21 mouse cellular contexts compared by ENCODE assay signal in the genomic region with DNA sequence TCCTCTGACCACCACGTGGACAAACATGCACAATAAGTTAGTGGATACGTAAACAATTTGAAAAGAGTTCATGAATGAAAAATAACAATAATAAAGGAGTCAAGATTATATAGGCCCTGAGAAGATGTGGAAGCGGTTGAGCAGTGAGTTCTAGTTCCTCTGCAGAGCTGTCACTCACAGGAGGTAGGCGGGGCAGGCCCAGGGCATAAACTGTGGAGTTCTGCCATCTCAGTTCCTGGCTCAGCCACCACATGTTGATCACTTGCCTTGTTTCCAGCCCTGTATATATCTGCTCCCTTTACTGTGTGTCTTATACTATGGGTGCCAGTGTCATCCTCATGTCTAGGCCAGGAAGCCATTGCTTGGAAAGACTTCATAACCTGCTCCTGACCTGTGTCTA. TPM values are rescaled to one million over a fixed set of nuclear protein-coding genes. Genes with fewer than 3 reads are reported as not detected.
A peak's percentile ranks its signal among the peaks of the same experiment; 100 is the strongest.
DNase-seq lines count a peak whose midpoint lies in the region; ATAC-seq and TF ChIP-seq lines count a peak whose summit lies in the region.
"Had no signal": no experiment of that assay in that cellular context is flagged by ENCODE, and none has a peak within 500 bp of the region (broad histone marks: within the 10 kb centered on the region; RNA-seq: fewer than 3 reads in every experiment).

No protein-coding gene starts in this region.

- no peaks in the 10 kb centered on the region for H3K9me3 ChIP-seq in MEL (replicated peaks; ENCODE audit: insufficient read depth, low read length)
- H3K9me3 ChIP-seq: embryonic facial prominence, embryonic 15.5 days; forebrain, embryonic 10.5 days; G1E; hindbrain, embryonic 10.5 days had no signal

- TF ChIP-seq CTCF in layer of hippocampus, adult 2 months (conservative IDR thresholded peaks at IDR 0.05): no peak
- TF ChIP-seq CTCF in MEL (IDR thresholded peaks at IDR 0.05 in 2 of 3, conservative IDR thresholded peaks at IDR 0.05 in 1 of 3; ENCODE audit: control insufficient read depth in 1 of 3, insufficient read depth in 1 of 3, low read depth in 2 of 3, low read length in 3 of 3, poor library complexity in 1 of 3, severe bottlenecking in 1 of 3): no peak
- TF ChIP-seq CTCF in bone marrow macrophage, adult 2 months (IDR thresholded peaks at IDR 0.05; ENCODE audit: low read depth, low read length): no peak

- peak; percentile 35 for DNase-seq in layer of hippocampus, adult 9-11 months
- DNase-seq in layer of hippocampus, adult 2 months (ENCODE audit: low spot score in 2 of 2): no peak
- peak; percentile 31 for DNase-seq in MEL (ENCODE audit: low read depth, low spot score)
- no peak for DNase-seq in T-cell, adult 2 months (ENCODE audit: low spot score)
- DNase-seq: adrenal gland, postnatal 25 days; cerebellum, adult 2 months; cerebellum, postnatal 10 days; embryo, embryonic 11 days; gastrocnemius, adult 2 months had no signal

- no peaks in the 10 kb centered on the region for H3K79me2 ChIP-seq in MEL (ENCODE audit: control insufficient read depth, insufficient read depth, low read length, poor library complexity)

- no peak overlapping the region for H3K4me3 ChIP-seq in layer of hippocampus, adult 2 months
- no peak overlapping the region for H3K4me3 ChIP-seq in MEL (ENCODE audit: control insufficient read depth in 1 of 2, insufficient read depth in 1 of 2, low read depth in 2 of 2, low read length in 2 of 2)
- H3K4me3 ChIP-seq in bone marrow macrophage, adult 2 months (ENCODE audit: insufficient read depth, low read length): no peak overlapping the region
- H3K4me3 ChIP-seq: embryonic facial prominence, embryonic 15.5 days; erythroblast, embryonic 14.5 days; forebrain, embryonic 10.5 days; gastrocnemius, adult 2 months; heart, adult 2 months; heart, embryonic 12.5 days; hindbrain, embryonic 10.5 days had no signal

- no peak for TF ChIP-seq RAD21 in MEL (IDR thresholded peaks at IDR 0.05; ENCODE audit: low read depth, low read length)

- H3K27ac ChIP-seq in layer of hippocampus, adult 2 months: no peak overlapping the region
- no peak overlapping the region for H3K27ac ChIP-seq in MEL (ENCODE audit: control insufficient read depth, low read depth, low read length)
- H3K27ac ChIP-seq in bone marrow macrophage, adult 2 months (ENCODE audit: insufficient read depth, low read depth, low read length): peak overlapping the region; percentile 56
- H3K27ac ChIP-seq: embryonic facial prominence, embryonic 15.5 days; forebrain, embryonic 10.5 days; gastrocnemius, adult 2 months; heart, adult 2 months; hindbrain, embryonic 10.5 days; hindbrain, embryonic 14.5 days had no signal

- no peak overlapping the region for H3K9ac ChIP-seq in MEL (ENCODE audit: control insufficient read depth, low read depth, low read length, poor library complexity, severe bottlenecking)
- H3K9ac ChIP-seq: embryonic facial prominence, embryonic 15.5 days; heart, embryonic 12.5 days; hindbrain, embryonic 14.5 days had no signal

- no peak for TF ChIP-seq POLR2A in MEL (IDR thresholded peaks at IDR 0.05; ENCODE audit: control insufficient read depth in 1 of 2, insufficient read depth in 1 of 2, low read depth in 1 of 2, low read length in 2 of 2, poor library complexity in 1 of 2)
- no peak for TF ChIP-seq POLR2A in bone marrow macrophage, adult 2 months (IDR thresholded peaks at IDR 0.05; ENCODE audit: borderline replicate concordance, low read depth, low read length)

- peaks cover 2 to 3% of the 10 kb centered on the region in 2 experiments; a peak in 3 of 4 replicates for H3K27me3 ChIP-seq in MEL (ENCODE audit: control insufficient read depth in 1 of 2, insufficient read depth in 2 of 2, low read length in 2 of 2)
- H3K27me3 ChIP-seq: embryonic facial prominence, embryonic 15.5 days; heart, embryonic 12.5 days had no signal

- no peak for TF ChIP-seq EP300 in MEL (IDR thresholded peaks at IDR 0.05; ENCODE audit: low read depth in 1 of 2, low read length in 2 of 2)

- no peaks in the 10 kb centered on the region for H3K4me1 ChIP-seq in MEL (ENCODE audit: control insufficient read depth in 1 of 2, insufficient read depth in 2 of 2, low read length in 2 of 2)
- H3K4me1 ChIP-seq in bone marrow macrophage, adult 2 months (ENCODE audit: control insufficient read depth, insufficient read depth, low read length): peaks cover 33% of the 10 kb centered on the region
- H3K4me1 ChIP-seq: embryonic facial prominence, embryonic 15.5 days; forebrain, embryonic 10.5 days; heart, embryonic 12.5 days; hindbrain, embryonic 10.5 days had no signal

- ATAC-seq in monocyte, adult 5-6 weeks (replicated peaks; ENCODE audit: insufficient number of reproducible peaks, low FRiP score, low TSS enrichment, poor library complexity, severe bottlenecking): 0 out of 2 replicates have a peak, but pooled peaks have one; percentile 47
- ATAC-seq: activated CD4-positive, CD25-positive, alpha-beta regulatory T cell, adult 4 months; forebrain, embryonic 14.5 days had no signal

- H3K36me3 ChIP-seq in MEL (ENCODE audit: control insufficient read depth in 1 of 2, insufficient read depth in 2 of 2, low read length in 2 of 2): no peaks in the 10 kb centered on the region
- H3K36me3 ChIP-seq: G1E had no signal

TF ChIP-seq in MEL, 35 proteins besides CTCF, POLR2A, EP300 and RAD21:
- TF ChIP-seq TBP (IDR thresholded peaks at IDR 0.05; ENCODE audit: low read depth, low read length) (no peak), ZMIZ1 (IDR thresholded peaks at IDR 0.05; ENCODE audit: low read depth, low read length) (no peak), MYC (IDR thresholded peaks at IDR 0.05; ENCODE audit: low read depth, low read length) (no peak), MAX (IDR thresholded peaks at IDR 0.05; ENCODE audit: low read length) (no peak), MYB (IDR thresholded peaks at IDR 0.05; ENCODE audit: low read depth, low read length) (no peak), USF1 (IDR thresholded peaks at IDR 0.05; ENCODE audit: low read depth, low read length) (no peak), HCFC1 (IDR thresholded peaks at IDR 0.05; ENCODE audit: low read depth, low read length) (no peak), NRF1 (IDR thresholded peaks at IDR 0.05; ENCODE audit: insufficient read depth, low read depth, low read length, poor library complexity, severe bottlenecking) (no peak), RCOR1 (IDR thresholded peaks at IDR 0.05; ENCODE audit: low read depth, low read length) (no peak), MAZ (IDR thresholded peaks at IDR 0.05; ENCODE audit: low read depth, low read length) (no peak), KAT2A (conservative IDR thresholded peaks at IDR 0.05; ENCODE audit: low read depth, low read length) (no peak), CHD1 (IDR thresholded peaks at IDR 0.05; ENCODE audit: low read depth, low read length) (no peak), ZC3H11A (IDR thresholded peaks at IDR 0.05; ENCODE audit: low read depth, low read length) (no peak), MXI1 (IDR thresholded peaks at IDR 0.05; ENCODE audit: low read depth, low read length) (no peak), POLR2AphosphoS5 (IDR thresholded peaks at IDR 0.05; ENCODE audit: borderline replicate concordance, low read depth, low read length) (no peak), MAFK (IDR thresholded peaks at IDR 0.05; ENCODE audit: borderline replicate concordance, low read depth, low read length) (no peak), SMC3 (IDR thresholded peaks at IDR 0.05; ENCODE audit: low read depth, low read length) (no peak), ETS1 (IDR thresholded peaks at IDR 0.05; ENCODE audit: low read depth, low read length) (no peak), JUND (IDR thresholded peaks at IDR 0.05; ENCODE audit: low read depth, low read length) (no peak)

RNA-seq across cellular contexts. Expression of a gene that starts 14.5 kb away (rescaled TPM):
- total RNA-seq in layer of hippocampus, adult 2 months (2021): 10 to 100 TPM; 34.7 to 36.3 TPM
- total RNA-seq in MEL (2012; rRNA removed): 3.5 and 3.9 TPM in 2 replicates
- 1 to 10 TPM in 1 of 2 experiments, not detected in 1; 4.8 TPM for polyA plus RNA-seq in MEL (2012; ENCODE audit: insufficient read depth in 1 of 2, insufficient read length in 2 of 2, low read depth in 1 of 2, low replicate concordance in 2 of 2, missing spikeins in 1 of 2)
- 57.6 and 61.0 TPM in 2 replicates for polyA plus RNA-seq in bone marrow macrophage, adult 2 months (2012; ENCODE audit: insufficient read depth, insufficient read length, missing spikeins)
- 46.5 to 73.2 TPM (median 54.2 TPM) in 3 replicates for total RNA-seq in monocyte, adult 5-6 weeks (2017)

RNA-seq across cellular contexts. Expression of a gene that starts 59.3 kb away (rescaled TPM):
- 1 to 10 TPM in 1 of 2 experiments, under 1 TPM in 1; 0.61 to 1.0 TPM for total RNA-seq in layer of hippocampus, adult 2 months (2021)
- not detected in 2 replicates for total RNA-seq in MEL (2012; rRNA removed)
- polyA plus RNA-seq in MEL (2012; ENCODE audit: insufficient read depth in 1 of 2, insufficient read length in 2 of 2, low read depth in 1 of 2, low replicate concordance in 2 of 2, missing spikeins in 1 of 2): not detected
- not detected in 2 replicates for polyA plus RNA-seq in bone marrow macrophage, adult 2 months (2012; ENCODE audit: insufficient read depth, insufficient read length, missing spikeins)
- total RNA-seq in monocyte, adult 5-6 weeks (2017): not detected in 3 replicates
- polyA plus RNA-seq: activated CD4-positive, CD25-positive, alpha-beta regulatory T cell, adult 4 months; erythroblast, embryonic 14.5 days; G1E had no signal

Comparison
In these comparisons a context has a peak if more than half of its experiments do, and no peak if none do; other contexts are left out.
1. DNase-seq: peak in layer of hippocampus, adult 9-11 months (single experiment) and MEL (single experiment); none in layer of hippocampus, adult 2 months (0 of 2) and T-cell, adult 2 months (single experiment).